Mouse (Mus musculus): ENCODE measurements at regions not wholly inside any gene's neighbourhood (a gene's known extent, or its start where the extent isn't known, plus 50 kb on each side); places are given as distances from the start of the nearest gene placed in this dataset.
"Not testable (repeated sequence)": the region's sequence is repeated elsewhere in the genome, so short reads cannot be mapped to it uniquely, and the experiment has no call there.

GRCm38 (mm10) chr17:63749257-63749656 lies 113.6 kb upstream of the Fer start:
- not testable (repeated sequence) for TF ChIP-seq CTCF (IDR thresholded peaks at IDR 0.05; ENCODE audit: low read depth, low read length); GATA1 (IDR thresholded peaks at IDR 0.05; ENCODE audit: borderline replicate concordance, low read length); POLR2AphosphoS5 (IDR thresholded peaks at IDR 0.05; ENCODE audit: insufficient replicate concordance, low read depth, low read length)

Measured in G1E (cell line).